Mouse (Mus musculus): Measurements from ENCODE around the gene Pcp2. TPM values are rescaled to one million over a fixed set of nuclear protein-coding genes. Genes with fewer than 3 reads are reported as not detected.

Gene Pcp2
- not detected for polyA plus RNA-seq (2015; fragmentation: Illumina TruSeq; extraction: RNeasy Lipid Tissue Mini Kit (QIAGEN cat#74804); ENCODE audit: insufficient read depth, low replicate concordance)

DNA sequence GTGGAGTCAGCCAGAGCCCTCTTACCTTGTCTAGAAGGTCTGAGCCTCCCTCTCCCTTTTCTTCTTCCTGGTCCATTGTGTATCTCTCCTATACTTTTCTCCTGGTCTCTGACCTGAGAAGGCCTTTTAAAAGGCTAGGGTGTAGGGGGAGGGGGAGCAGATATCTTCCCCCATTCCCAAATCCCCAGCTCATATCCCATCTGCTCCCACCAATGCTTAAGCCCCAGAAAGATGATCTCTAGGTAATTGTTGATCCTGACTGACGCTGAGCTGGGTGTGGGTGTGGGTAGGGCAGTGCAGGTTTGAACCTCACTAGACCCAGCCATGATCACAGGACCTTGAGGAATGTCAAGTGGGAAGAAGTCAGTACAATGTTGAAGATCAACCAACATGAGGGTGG, at the start of gene Pcp2:
Gene Pcp2, minus strand, starts transcription at position 101 of the 400 bp plus-strand sequence.

DNA sequence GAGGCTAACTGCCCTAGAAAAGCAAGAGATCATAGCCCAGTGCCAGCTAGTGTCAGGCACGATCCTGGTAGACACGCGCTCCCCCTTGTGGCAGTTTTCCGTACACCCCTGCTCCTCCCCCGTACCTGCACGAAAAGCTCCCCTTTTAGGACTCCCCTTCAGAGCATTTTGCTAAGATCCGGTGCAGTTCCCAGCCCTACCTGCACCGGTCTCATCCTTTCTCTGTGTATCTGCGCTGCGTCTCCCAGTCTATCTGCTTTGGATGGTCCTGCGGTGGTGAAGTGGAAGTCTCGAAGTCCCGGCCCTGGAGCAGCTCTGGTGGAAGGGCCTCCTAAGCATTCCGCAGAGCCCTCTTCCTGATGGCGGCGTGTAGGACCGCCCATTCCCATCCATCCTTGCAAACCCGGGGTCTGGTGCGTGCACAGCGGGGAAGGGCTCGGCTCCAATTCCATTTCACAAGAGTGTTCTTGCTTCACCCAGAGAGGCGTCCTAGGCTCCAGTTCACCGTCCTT, 46.7 kb upstream of the Pcp2 start, which contains the start of gene Fcor:
Gene Fcor, minus strand, starts transcription at position 383 of the 512 bp plus-strand sequence.

DNA sequence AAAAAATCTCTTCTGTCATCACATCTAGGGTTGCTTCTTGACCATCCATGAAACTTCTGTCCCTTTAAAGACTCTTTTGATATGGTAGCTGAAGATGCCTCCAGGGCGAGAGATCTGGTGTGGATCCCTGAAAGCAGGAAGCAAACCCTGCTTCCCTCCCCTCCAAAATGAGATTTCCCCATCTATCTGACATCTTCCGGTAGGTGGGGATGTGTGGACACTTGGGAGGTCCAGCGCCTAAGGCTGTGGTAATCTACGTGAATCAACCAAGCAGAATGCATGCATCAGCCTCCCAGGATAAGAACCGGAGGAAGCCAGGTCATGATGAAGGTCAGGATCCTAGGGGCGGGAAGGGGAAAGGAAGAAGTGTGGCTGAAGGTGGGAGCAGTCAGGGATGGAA, 40.2 kb upstream of the Pcp2 start, which contains the start of gene Mcemp1:
Gene Mcemp1, plus strand, starts transcription at position 248 of the 400 bp plus-strand sequence.

DNA sequence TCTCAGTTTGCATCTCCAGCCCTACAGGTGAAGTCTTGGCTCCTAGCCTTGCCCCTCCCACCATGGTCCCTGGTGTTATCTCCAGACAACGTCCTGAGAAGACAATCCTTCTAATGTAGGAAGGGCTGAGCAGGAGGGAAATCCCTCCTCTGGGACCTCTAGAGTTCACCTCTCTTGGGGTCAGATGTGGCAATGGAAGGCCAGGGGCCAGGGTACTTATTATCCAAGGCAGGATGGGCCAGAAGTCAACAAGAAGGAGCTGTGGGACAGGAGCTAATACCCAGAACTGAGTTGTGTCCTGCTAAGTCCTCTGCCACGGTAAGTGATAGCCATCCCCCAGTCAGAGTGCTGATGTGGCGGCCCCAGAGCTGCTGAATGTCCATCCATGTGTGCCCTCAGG, 30.2 kb upstream of the Pcp2 start, which contains the start of gene Retn:
Gene Retn, plus strand, starts transcription at position 245 of the 400 bp plus-strand sequence.

DNA sequence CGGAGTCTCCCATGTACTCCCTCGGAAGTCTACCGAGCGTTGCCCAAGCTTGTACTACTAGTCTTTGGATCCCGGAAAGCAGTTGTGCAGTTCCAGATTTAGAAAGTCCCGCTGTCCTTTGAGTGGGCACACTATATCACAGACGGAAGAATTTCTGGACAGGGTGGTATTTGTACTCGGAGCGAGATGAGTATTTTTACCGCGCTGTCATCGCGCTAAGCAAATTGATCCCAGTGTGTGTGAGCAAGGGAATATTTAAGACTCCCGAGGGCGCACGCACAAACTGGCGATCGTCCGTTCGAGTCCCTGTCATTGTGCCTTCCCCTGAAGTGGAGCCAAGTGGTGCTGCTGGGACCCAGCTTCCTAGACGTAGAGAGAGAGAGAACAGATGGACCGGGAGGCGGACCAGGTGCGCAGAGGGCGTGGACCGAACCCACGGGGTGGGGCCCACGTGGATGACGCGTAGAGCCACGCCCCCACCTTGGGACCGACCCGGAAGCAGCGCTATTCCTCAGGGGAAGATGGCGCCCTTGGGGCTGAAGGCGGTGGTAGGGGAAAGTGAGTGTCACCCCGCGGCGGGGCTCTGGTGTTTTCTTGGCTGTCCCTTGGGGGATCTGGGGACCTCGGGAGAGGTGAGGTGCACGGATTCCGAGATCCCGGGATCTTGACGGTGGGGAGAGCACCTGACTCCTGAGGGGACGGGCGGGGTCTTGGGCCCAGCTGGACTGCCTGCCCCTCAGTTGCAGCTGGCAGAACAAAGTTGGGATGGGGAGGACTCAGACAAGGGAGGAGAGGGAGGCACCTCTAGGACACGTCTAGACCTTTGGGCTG, 5.5 kb upstream of the Pcp2 start, which contains the start of gene Stxbp2:
Gene Stxbp2, plus strand, starts transcription at position 309 of the 831 bp plus-strand sequence.

DNA sequence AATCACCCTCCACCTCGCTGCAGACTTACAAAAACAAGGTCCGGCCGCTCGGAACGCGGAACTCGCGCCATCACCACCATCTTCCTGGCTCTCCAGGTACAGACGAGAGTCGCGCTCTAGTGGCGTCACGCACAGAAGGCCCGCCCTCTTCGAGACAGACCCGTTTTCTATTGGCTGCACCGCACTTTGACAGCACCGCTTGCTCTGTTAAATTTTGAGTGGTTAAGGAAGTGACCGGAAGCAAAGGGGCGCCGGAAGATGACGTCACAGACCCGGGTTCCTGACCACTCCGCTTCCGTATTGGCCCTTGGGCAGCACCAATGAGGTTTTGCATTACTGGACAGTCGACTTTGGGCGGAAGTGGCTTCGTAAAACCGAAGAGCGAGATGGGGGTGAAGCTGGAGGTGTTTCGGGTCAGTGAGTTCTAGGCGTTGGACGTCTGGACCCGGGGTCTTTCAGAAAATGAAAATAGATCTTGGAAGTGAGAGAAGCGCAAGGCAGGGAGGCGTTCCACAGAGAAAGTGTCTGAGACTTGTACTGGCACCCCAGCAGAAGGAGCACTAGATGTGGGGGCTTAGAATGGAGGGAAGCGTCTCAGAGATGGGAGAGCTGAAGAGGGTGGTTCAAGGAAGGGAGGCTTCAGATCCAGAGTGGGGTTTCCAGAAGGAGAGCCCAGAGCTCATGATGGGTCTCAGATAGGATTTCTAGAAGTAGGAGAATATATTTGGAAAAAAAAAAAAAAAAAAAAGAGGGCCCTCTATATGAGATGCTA, 4.0 kb downstream of the Pcp2 start, which contains the start of the genes Xab2 and Pet100:
Gene Xab2, minus strand, starts transcription at position 118 of the 772 bp plus-strand sequence.
Gene Pet100, plus strand, starts transcription at position 350 of the 772 bp plus-strand sequence.

DNA sequence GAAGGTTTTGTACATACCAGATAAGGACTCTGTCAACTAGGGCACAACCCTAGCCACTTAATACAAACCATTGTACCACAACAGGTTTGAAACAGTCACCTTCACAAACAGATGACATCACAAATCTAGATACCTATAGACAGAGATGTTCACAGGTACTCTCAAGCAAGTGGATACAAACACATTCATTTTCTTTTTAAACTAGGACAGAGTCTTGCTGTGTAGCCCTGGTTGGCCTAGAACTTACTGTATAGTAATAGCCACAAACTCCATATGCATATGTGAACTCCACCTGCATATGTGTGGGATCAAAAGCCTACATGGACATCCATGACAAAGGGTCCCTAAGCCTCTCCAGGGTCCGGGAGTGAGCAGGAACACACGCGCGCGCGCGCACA, 38.4 kb downstream of the Pcp2 start, which contains the start of gene Camsap3:
Gene Camsap3, plus strand, starts transcription at position 301 of the 398 bp plus-strand sequence.

Other genes starting within 250 kb of the Pcp2 start
- gene Arhgef18, start 232.5 kb downstream of the Pcp2 start, polyA plus RNA-seq (2015; fragmentation: Illumina TruSeq; extraction: RNeasy Lipid Tissue Mini Kit (QIAGEN cat#74804); ENCODE audit: insufficient read depth, low replicate concordance) = 73.9 TPM
- 2.1 TPM for gene Pex11g, start 157.9 kb downstream of the Pcp2 start, polyA plus RNA-seq (2015; fragmentation: Illumina TruSeq; extraction: RNeasy Lipid Tissue Mini Kit (QIAGEN cat#74804); ENCODE audit: insufficient read depth, low replicate concordance)
- gene Tex45, start 154.7 kb downstream of the Pcp2 start, polyA plus RNA-seq (2015; fragmentation: Illumina TruSeq; extraction: RNeasy Lipid Tissue Mini Kit (QIAGEN cat#74804); ENCODE audit: insufficient read depth, low replicate concordance) = not detected
- 7.4 TPM for gene Zfp358, start 132.4 kb downstream of the Pcp2 start, polyA plus RNA-seq (2015; fragmentation: Illumina TruSeq; extraction: RNeasy Lipid Tissue Mini Kit (QIAGEN cat#74804); ENCODE audit: insufficient read depth, low replicate concordance)
- gene Mcoln1, start 125.1 kb downstream of the Pcp2 start, polyA plus RNA-seq (2015; fragmentation: Illumina TruSeq; extraction: RNeasy Lipid Tissue Mini Kit (QIAGEN cat#74804); ENCODE audit: insufficient read depth, low replicate concordance) = 78.9 TPM
- gene Pnpla6, start 110.2 kb downstream of the Pcp2 start, polyA plus RNA-seq (2015; fragmentation: Illumina TruSeq; extraction: RNeasy Lipid Tissue Mini Kit (QIAGEN cat#74804); ENCODE audit: insufficient read depth, low replicate concordance) = 33.6 TPM
- gene C330021F23Rik, start 57.6 kb downstream of the Pcp2 start, polyA plus RNA-seq (2015; fragmentation: Illumina TruSeq; extraction: RNeasy Lipid Tissue Mini Kit (QIAGEN cat#74804); ENCODE audit: insufficient read depth, low replicate concordance) = not detected
- gene Camsap3, start 38.3 kb downstream of the Pcp2 start, polyA plus RNA-seq (2015; fragmentation: Illumina TruSeq; extraction: RNeasy Lipid Tissue Mini Kit (QIAGEN cat#74804); ENCODE audit: insufficient read depth, low replicate concordance) = 1.0 TPM
- gene Xab2, start 4.2 kb downstream of the Pcp2 start, polyA plus RNA-seq (2015; fragmentation: Illumina TruSeq; extraction: RNeasy Lipid Tissue Mini Kit (QIAGEN cat#74804); ENCODE audit: insufficient read depth, low replicate concordance) = 22.1 TPM
- gene Pet100, start 4.0 kb downstream of the Pcp2 start, polyA plus RNA-seq (2015; fragmentation: Illumina TruSeq; extraction: RNeasy Lipid Tissue Mini Kit (QIAGEN cat#74804); ENCODE audit: insufficient read depth, low replicate concordance) = 89.0 TPM
- 124 TPM for gene Stxbp2, start 5.4 kb upstream of the Pcp2 start, polyA plus RNA-seq (2015; fragmentation: Illumina TruSeq; extraction: RNeasy Lipid Tissue Mini Kit (QIAGEN cat#74804); ENCODE audit: insufficient read depth, low replicate concordance)
- 1.4 TPM for gene Retn, start 30.2 kb upstream of the Pcp2 start, polyA plus RNA-seq (2015; fragmentation: Illumina TruSeq; extraction: RNeasy Lipid Tissue Mini Kit (QIAGEN cat#74804); ENCODE audit: insufficient read depth, low replicate concordance)
- gene Mcemp1, start 40.2 kb upstream of the Pcp2 start, polyA plus RNA-seq (2015; fragmentation: Illumina TruSeq; extraction: RNeasy Lipid Tissue Mini Kit (QIAGEN cat#74804); ENCODE audit: insufficient read depth, low replicate concordance) = 28.2 TPM
- 4.0 TPM for gene Fcor, start 46.8 kb upstream of the Pcp2 start, polyA plus RNA-seq (2015; fragmentation: Illumina TruSeq; extraction: RNeasy Lipid Tissue Mini Kit (QIAGEN cat#74804); ENCODE audit: insufficient read depth, low replicate concordance)
- 29.4 TPM for gene Trappc5, start 50.8 kb upstream of the Pcp2 start, polyA plus RNA-seq (2015; fragmentation: Illumina TruSeq; extraction: RNeasy Lipid Tissue Mini Kit (QIAGEN cat#74804); ENCODE audit: insufficient read depth, low replicate concordance)
- gene Fcer2a, start 68.6 kb upstream of the Pcp2 start, polyA plus RNA-seq (2015; fragmentation: Illumina TruSeq; extraction: RNeasy Lipid Tissue Mini Kit (QIAGEN cat#74804); ENCODE audit: insufficient read depth, low replicate concordance) = 361 TPM
- 12.7 TPM for gene Clec4g, start 95.1 kb upstream of the Pcp2 start, polyA plus RNA-seq (2015; fragmentation: Illumina TruSeq; extraction: RNeasy Lipid Tissue Mini Kit (QIAGEN cat#74804); ENCODE audit: insufficient read depth, low replicate concordance)
- gene Cd209a, start 123.4 kb upstream of the Pcp2 start, polyA plus RNA-seq (2015; fragmentation: Illumina TruSeq; extraction: RNeasy Lipid Tissue Mini Kit (QIAGEN cat#74804); ENCODE audit: insufficient read depth, low replicate concordance) = 47.2 TPM
- 2.4 TPM for gene Cd209e, start 228.8 kb upstream of the Pcp2 start, polyA plus RNA-seq (2015; fragmentation: Illumina TruSeq; extraction: RNeasy Lipid Tissue Mini Kit (QIAGEN cat#74804); ENCODE audit: insufficient read depth, low replicate concordance)